Mouse (Mus musculus) induced T-regulatory cell, adult 2 months (primary cell): ENCODE data around the gene 9930022D16Rik.

Experiments used
- DNase-seq: peaks from one replicate; pipeline ENCODE4 v3.0.0-alpha.2; 2012; ENCODE audit warnings: low read depth

Gene 9930022D16Rik

DNA sequence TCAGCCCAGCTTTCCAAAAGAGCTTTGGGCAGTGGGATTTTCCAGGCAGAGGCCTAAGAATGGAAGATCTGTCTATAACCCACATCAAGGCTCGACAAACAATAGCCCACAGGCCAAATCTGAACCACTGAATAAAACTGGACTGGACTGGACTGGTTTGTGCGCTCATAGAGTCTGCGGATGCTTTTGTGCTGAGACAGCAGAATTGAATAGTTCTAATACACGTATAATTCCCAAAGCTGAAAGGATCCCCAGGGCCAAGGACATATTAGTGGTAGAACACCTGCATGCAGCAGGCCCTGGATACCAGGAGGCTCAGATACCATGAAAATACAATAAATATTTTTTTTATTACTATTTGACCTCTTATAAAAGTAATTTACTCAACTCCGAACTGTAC, 42.5 kb downstream of the 9930022D16Rik start:
- DNase-seq = no peak

DNA sequence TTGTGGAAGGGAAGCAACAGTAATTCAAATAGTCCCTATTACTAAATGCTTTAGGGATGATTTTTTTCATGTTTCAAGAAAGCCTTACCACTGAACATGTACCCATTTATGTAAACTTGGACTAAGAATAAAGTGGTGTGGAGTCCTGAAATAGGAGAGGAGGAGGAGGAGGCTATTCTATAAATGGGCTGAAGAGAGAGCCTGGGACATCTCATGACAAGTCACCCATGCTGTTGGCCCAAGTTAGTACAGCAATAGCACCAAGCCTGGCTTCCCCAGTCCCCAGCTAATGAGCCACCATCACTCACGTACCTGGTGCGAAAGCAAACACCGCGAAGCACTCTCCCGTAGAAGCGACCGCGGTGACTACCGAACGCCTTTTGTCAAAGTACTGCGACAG, 44.4 kb downstream of the 9930022D16Rik start:
- no peak for DNase-seq

- no peak for DNase-seq
Observed at GRCm38 (mm10) chr11:109460586-109460985, 46.9 kb downstream of the 9930022D16Rik start.

DNA sequence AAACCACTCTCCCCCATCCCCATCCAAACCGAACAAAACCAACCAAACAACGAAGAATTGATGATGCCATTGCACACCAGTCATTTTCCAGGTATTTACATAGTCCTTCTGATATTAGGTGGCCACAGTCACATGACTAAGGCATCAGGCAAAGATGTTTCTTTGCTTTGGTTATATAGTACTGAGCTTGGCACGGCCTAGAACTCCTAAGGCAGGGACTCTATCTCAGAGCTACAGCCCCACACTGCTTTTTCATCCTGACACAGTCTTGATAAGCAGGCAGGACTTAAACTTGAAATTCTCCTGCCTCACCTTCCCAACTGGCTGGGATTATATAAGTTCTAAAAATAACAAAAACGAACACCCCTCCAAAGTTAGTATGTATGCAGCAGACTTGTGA, 51.4 kb downstream of the 9930022D16Rik start:
- no peak for DNase-seq

GRCm38 (mm10) chr11:109466987-109467386, 53.3 kb downstream of the 9930022D16Rik start:
- DNase-seq = no peak

GRCm38 (mm10) chr11:109468133-109468532, 54.4 kb downstream of the 9930022D16Rik start:
- no peak for DNase-seq
